Mouse (Mus musculus) thymus, adult 2 months (tissue): Measurements from ENCODE around the gene Kdm6b. TPM values are rescaled to one million over a fixed set of nuclear protein-coding genes. Genes with fewer than 3 reads are reported as not detected.

ENCODE experiments used
- DNase-seq: peaks from one replicate; pipeline ENCODE4 v3.0.0; 2021
- H3K27ac ChIP-seq: fragments of 200-500 bp; 2 replicates; pipeline ENCODE4 v1.5.1; 2012; ENCODE audit warnings: low read length, control low read depth; ENCODE audit not compliant: control insufficient read depth, insufficient read depth
- H3K27me3 ChIP-seq: fragments of 200-500 bp; 2 replicates; pipeline ENCODE4 v1.6.1; 2012; ENCODE audit warnings: mild to moderate bottlenecking, low read length, moderate library complexity, mixed read lengths; ENCODE audit not compliant: control insufficient read depth, insufficient read depth
- H3K36me3 ChIP-seq: fragments of 200-500 bp; 2 replicates; pipeline ENCODE4 v1.6.1; 2012; ENCODE audit warnings: mild to moderate bottlenecking, low read length, moderate library complexity; ENCODE audit not compliant: control insufficient read depth, insufficient read depth
- H3K4me1 ChIP-seq: fragments of 200-500 bp; replicated peaks from 2 replicates; pipeline ENCODE4 v1.6.1; 2012; ENCODE audit warnings: low read length; ENCODE audit not compliant: control insufficient read depth, insufficient read depth
- H3K4me3 ChIP-seq: fragments of 200-500 bp; 2 replicates; pipeline ENCODE4 v1.5.1; 2012; ENCODE audit warnings: mild to moderate bottlenecking, low read length, control low read depth, moderate library complexity; ENCODE audit not compliant: control insufficient read depth, insufficient read depth
- CTCF ChIP-seq: fragments of 200-500 bp; IDR thresholded peaks from 2 replicates; pipeline ENCODE4 v1.5.1; 2012; ENCODE audit warnings: mild to moderate bottlenecking, control low read depth, low read length, moderate library complexity, borderline replicate concordance; ENCODE audit not compliant: control insufficient read depth, poor library complexity, insufficient read depth; ENCODE audit errors: extremely low read depth
- POLR2A ChIP-seq: fragments of 200-500 bp; IDR thresholded peaks from 2 replicates; pipeline ENCODE4 v1.6.1; 2012; ENCODE audit warnings: mild to moderate bottlenecking, low read length, control low read depth, moderate library complexity; ENCODE audit not compliant: control insufficient read depth, poor library complexity, insufficient read depth; ENCODE audit errors: extremely low read depth
- WGBS: fragments of 180-500 bp; shearing (Covaris S2); methylation state at CpG from one replicate; pipeline ENCODE4 v1.1.7; 2018; 5-methylcytosine and 5-hydroxymethylcytosine counted together
- polyA plus RNA-seq: library from polyadenylated mRNA; depleted of rRNA; stranded (reverse); fragments of >200 nt; gene quantifications from 2 replicates; pipeline ENCODE4 v1.2.3, GENCODE M21; 2012

Gene Kdm6b
- polyA plus RNA-seq, 1 experiment = 61.0 TPM

DNA sequence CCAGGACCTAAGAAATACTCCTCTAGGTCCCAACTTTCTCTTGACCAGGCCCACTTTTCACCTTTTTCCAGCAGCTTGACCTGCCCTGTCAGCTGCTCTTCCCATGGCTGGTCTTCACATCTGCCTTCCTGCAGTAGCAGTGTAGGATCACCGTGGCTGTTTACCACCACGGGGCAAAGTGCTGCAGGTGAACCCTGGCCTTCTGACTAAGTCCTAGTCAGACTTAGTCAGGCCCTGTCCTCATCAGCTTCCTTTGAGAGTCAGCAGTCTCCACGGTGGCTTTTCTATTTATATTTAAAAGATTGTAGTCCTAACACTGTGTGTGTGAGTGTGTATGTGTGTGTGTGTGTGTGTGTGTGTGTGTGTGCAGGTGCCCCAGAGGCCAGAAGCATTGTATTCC lies 35.7 kb downstream of the Kdm6b start:
- WGBS = 41% methylated on average over 3 of the region's 3 CpGs
- no peak for DNase-seq
- no peak overlapping the region for H3K27ac ChIP-seq
- no peaks in the 10 kb centered on the region for H3K36me3 ChIP-seq
- H3K4me3 ChIP-seq = no peak overlapping the region
- H3K27me3 ChIP-seq = no peaks in the 10 kb centered on the region
- TF ChIP-seq CTCF (no peak), POLR2A (no peak)
- peaks cover 3% of the 10 kb centered on the region; the same call in 1 of the 2 replicates for H3K4me1 ChIP-seq

GRCm38 (mm10) chr11:69375646-69376045 lies 37.8 kb downstream of the Kdm6b start:
- WGBS = 44% methylated on average over 4 of the region's 4 CpGs
- no peak overlapping the region for H3K27ac ChIP-seq
- no peak overlapping the region for H3K4me3 ChIP-seq
- peaks cover 16% of the 10 kb centered on the region for H3K4me1 ChIP-seq
- DNase-seq = no peak
- H3K36me3 ChIP-seq = no peaks in the 10 kb centered on the region
- no peaks in the 10 kb centered on the region for H3K27me3 ChIP-seq
- TF ChIP-seq CTCF = no peak
- no peak for TF ChIP-seq POLR2A

GRCm38 (mm10) chr11:69373223-69373965 lies 40.1 kb downstream of the Kdm6b start:
- 97% methylated on average over 16 of the region's 16 CpGs for WGBS
- DNase-seq = no peak
- Histone ChIP-seq H3K4me1 (peaks cover 18% of the 10 kb centered on the region), H3K4me3 (no peak overlapping the region), H3K27me3 (no peaks in the 10 kb centered on the region), H3K36me3 (no peaks in the 10 kb centered on the region), H3K27ac (no peak overlapping the region)
- no peak for TF ChIP-seq CTCF
- no peak for TF ChIP-seq POLR2A

DNA sequence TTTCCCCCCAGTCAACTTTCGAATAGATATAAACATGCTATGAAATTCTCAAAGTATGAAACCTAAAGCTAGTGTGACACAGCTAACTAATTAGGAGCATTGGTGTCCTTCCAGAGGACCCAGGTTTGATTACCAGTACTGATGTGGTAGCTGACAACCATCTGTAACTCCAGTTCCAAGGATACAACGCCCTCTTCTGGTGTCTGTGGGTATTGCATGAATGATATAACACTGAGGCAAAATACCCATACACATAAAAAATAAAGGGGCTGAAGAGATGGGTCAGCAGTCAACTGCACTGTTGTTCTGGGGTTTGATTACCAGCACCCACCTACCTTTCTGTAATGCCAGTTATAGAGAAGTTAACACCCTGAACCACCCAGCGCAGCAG lies 40.7 kb downstream of the Kdm6b start:
- no peak overlapping the region for H3K27ac ChIP-seq
- WGBS = 65% methylated on average over 3 of the region's 3 CpGs
- DNase-seq = no peak
- peaks cover 24% of the 10 kb centered on the region for H3K4me1 ChIP-seq
- TF ChIP-seq POLR2A (no peak), CTCF (no peak)
- H3K4me3 ChIP-seq = no peak overlapping the region
- no peaks in the 10 kb centered on the region for H3K36me3 ChIP-seq
- H3K27me3 ChIP-seq = no peaks in the 10 kb centered on the region

DNA sequence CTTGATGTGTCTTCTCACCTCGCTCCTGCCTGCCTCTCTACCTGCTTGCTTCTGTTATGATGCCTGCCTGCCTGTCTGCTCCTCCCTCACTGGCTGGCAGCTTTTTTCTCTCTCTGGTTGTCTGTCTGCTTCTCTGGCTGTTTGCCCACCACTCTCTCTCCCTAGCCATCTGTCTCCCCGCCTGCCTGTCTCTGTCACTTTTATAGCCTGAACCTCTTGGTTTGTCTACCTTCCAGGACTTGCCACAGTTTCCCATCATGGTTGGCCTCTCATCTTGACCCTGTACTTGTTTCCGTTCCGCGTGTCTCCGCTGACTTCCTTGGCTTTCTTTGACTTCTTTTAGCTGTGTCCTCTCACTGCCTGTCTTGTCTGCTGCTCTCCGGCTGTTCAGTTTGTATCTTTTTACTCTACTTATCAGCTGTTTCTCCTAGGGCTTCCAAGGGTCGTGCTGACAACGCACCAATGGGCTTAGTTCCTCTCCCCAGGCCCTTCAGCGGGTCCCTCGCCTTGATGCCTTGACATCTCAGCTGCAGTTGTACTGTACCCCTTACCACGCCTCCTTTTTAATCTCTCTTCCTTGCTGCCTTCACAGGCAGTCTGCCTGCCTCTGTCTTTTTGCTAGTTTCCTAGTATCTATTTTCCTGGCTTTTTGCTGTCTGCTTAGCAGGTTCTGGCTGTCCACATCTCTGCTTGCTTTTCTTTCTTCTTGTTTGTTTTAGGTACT lies 41.3 kb downstream of the Kdm6b start:
- Histone ChIP-seq H3K4me3 (no peak overlapping the region), H3K36me3 (no peaks in the 10 kb centered on the region), H3K27ac (peak overlapping the region; percentile 62), H3K27me3 (no peaks in the 10 kb centered on the region), H3K4me1 (peaks cover 29% of the 10 kb centered on the region)
- WGBS = 19% methylated on average over 12 of the region's 12 CpGs
- TF ChIP-seq POLR2A (no peak), CTCF (no peak)
- DNase-seq = peak; percentile 19

- H3K27ac ChIP-seq = peak overlapping the region; percentile 62; the same call in 1 of the 2 replicates
- 74% methylated on average over 12 of the region's 12 CpGs for WGBS
- no peaks in the 10 kb centered on the region for H3K36me3 ChIP-seq
- no peaks in the 10 kb centered on the region for H3K27me3 ChIP-seq
- TF ChIP-seq CTCF (no peak), POLR2A (no peak)
- DNase-seq = no peak
- no peak overlapping the region for H3K4me3 ChIP-seq
- H3K4me1 ChIP-seq = peaks cover 30% of the 10 kb centered on the region
Observed at GRCm38 (mm10) chr11:69371601-69372000, 41.9 kb downstream of the Kdm6b start.
